Mouse (Mus musculus): Measurements from ENCODE around the gene Plac1. TPM values are rescaled to one million over a fixed set of nuclear protein-coding genes. Genes with fewer than 3 reads are reported as not detected.

Gene Plac1
- polyA plus RNA-seq, 1 experiment, result not detected

DNA sequence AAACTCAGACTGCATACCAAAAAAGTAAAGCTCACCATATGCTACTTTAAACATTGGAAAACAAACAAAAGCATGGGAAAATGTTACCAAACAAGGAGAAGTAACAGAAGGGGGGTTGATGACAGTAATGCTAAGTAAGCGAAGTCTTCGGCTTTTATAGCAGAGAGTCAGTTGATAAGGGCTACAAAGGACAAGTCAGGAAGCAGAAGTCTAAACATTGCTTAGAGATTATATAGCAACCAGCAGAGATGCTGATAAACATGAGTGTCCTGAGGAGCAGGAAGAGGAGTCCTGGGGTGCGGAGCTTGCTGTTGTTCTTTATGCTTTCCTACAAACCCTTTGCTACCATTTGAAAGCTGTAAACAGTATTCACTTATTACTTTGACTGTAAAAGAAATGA, 140.6 kb downstream of the Plac1 start:
- DNase-seq, result no peak
- H3K4me3 ChIP-seq (replicated peaks; ENCODE audit: insufficient read depth, low read depth, low read length), result no peak overlapping the region
- H3K27me3 ChIP-seq (ENCODE audit: control insufficient read depth, insufficient read depth, low read length), result no peaks in the 10 kb centered on the region
- no peak overlapping the region for H3K27ac ChIP-seq (ENCODE audit: insufficient read depth, low read length)
- 92% methylated on average over 3 of the region's 3 CpGs for WGBS
- TF ChIP-seq POLR2A (IDR thresholded peaks at IDR 0.05; ENCODE audit: borderline replicate concordance, insufficient read depth, low read length), result no peak
- TF ChIP-seq CTCF (IDR thresholded peaks at IDR 0.05; ENCODE audit: borderline replicate concordance, insufficient read depth, low read depth, low read length), result no peak
- no peaks in the 10 kb centered on the region for H3K4me1 ChIP-seq (ENCODE audit: control insufficient read depth, insufficient read depth, low read length)

DNA sequence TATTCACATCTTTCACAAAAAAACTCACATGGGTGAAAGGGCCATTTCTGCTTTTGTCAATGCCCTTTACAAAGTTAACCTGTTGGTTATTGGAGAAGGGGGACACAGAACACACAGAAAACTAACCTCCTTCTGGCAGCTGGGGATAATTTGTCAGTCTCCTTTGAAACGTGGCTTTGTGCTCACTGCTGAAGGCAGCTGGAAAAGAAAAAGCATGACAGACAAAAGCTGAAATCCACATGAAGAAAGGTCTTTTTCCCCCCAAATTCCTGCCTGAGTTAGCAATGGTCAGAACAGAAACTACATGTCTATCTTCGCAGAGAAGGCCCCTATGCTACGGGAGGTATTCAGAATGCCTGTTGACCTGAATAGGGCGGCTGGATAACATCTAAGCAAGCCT, 141.6 kb downstream of the Plac1 start:
- no peak overlapping the region for H3K27ac ChIP-seq (ENCODE audit: insufficient read depth, low read length)
- H3K4me1 ChIP-seq (ENCODE audit: control insufficient read depth, insufficient read depth, low read length), result no peaks in the 10 kb centered on the region
- no peaks in the 10 kb centered on the region for H3K27me3 ChIP-seq (ENCODE audit: control insufficient read depth, insufficient read depth, low read length)
- H3K4me3 ChIP-seq (replicated peaks; ENCODE audit: insufficient read depth, low read depth, low read length), result no peak overlapping the region
- 81% methylated on average over 4 of the region's 4 CpGs for WGBS
- TF ChIP-seq CTCF (IDR thresholded peaks at IDR 0.05; ENCODE audit: borderline replicate concordance, insufficient read depth, low read depth, low read length) (no peak), POLR2A (IDR thresholded peaks at IDR 0.05; ENCODE audit: borderline replicate concordance, insufficient read depth, low read length) (no peak)
- DNase-seq, result no peak

DNA sequence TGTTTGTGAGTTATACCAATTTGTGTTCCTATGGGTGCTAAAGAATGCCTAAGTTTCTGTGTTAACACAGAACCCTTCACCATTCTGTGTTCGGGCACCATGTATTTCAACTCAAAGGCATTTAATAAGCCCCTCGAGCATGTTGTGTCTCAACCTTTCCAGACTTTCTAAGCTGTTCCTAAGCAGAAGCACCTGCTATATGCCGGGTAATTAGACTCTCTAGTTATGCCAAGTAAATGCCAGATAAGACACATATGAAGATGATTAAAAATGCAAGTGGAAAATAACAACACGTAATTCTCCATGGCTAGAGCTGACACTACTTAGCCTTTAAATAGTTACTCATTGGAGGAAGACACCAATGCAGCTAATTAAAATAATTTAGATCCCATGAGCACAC, 142.1 kb downstream of the Plac1 start:
- Histone ChIP-seq H3K27ac (ENCODE audit: insufficient read depth, low read length) (no peak overlapping the region), H3K4me1 (ENCODE audit: control insufficient read depth, insufficient read depth, low read length) (no peaks in the 10 kb centered on the region), H3K4me3 (replicated peaks; ENCODE audit: insufficient read depth, low read depth, low read length) (no peak overlapping the region), H3K27me3 (ENCODE audit: control insufficient read depth, insufficient read depth, low read length) (no peaks in the 10 kb centered on the region)
- TF ChIP-seq POLR2A (IDR thresholded peaks at IDR 0.05; ENCODE audit: borderline replicate concordance, insufficient read depth, low read length), result no peak
- no peak for TF ChIP-seq CTCF (IDR thresholded peaks at IDR 0.05; ENCODE audit: borderline replicate concordance, insufficient read depth, low read depth, low read length)
- DNase-seq, result no peak
- WGBS, result 54% methylated on average over 4 of the region's 4 CpGs

DNA sequence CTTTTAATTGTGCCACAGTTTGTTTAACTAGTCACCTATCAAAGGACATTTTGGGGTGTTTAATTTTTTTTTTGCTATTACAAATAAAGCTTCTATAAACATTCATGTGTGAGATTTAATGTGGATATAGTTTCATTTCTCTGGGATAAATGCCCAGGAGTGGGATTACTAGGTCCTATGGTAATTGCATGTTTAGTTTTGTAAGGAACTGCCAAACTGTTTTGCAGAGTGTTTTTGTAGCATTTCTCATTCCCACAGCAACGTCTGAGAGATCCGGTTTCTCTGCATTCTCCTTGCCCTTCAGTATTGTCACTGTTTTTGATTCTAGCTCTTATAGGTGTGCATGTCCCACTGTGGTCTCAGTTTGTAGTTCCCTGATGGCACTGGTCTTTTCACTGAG, 146.5 kb downstream of the Plac1 start:
- Histone ChIP-seq H3K4me3 (replicated peaks; ENCODE audit: insufficient read depth, low read depth, low read length) (no peak overlapping the region), H3K27me3 (ENCODE audit: control insufficient read depth, insufficient read depth, low read length) (no peaks in the 10 kb centered on the region), H3K4me1 (ENCODE audit: control insufficient read depth, insufficient read depth, low read length) (no peaks in the 10 kb centered on the region), H3K27ac (ENCODE audit: insufficient read depth, low read length) (no peak overlapping the region)
- DNase-seq, result no peak
- 46% methylated on average over 2 of the region's 2 CpGs for WGBS
- no peak for TF ChIP-seq POLR2A (IDR thresholded peaks at IDR 0.05; ENCODE audit: borderline replicate concordance, insufficient read depth, low read length)
- TF ChIP-seq CTCF (IDR thresholded peaks at IDR 0.05; ENCODE audit: borderline replicate concordance, insufficient read depth, low read depth, low read length), result no peak

DNA sequence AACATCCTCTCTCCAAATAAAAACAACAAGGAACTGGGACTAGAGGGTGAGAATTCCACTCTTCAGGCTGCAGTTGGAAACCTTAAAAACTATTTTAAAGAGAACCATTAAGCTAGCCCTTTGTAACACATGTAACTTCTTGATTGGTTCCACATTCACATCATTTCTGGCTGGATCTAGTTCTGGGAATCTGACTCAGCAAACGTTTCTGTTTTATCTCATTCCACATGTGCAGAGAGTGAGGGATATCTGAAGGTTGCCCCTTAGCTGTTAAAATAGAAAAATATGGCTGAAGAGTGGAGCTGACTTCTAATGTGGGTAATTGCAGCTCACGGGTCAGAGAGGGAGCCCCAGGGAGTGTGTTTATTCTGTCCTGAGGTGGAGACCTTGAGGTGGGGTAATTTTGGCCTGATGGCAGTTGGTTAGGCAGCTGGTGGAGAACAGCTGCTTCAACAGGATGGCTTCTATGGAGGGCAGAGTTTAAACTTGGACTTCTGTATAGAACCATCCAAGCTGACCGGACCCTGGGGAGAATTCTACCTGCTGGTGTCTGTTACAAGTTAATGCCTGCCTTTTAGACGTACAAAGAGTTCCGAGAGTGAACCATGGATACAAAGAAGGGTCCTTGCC, 151.1 kb downstream of the Plac1 start:
- DNase-seq, result no peak
- Histone ChIP-seq H3K27me3 (ENCODE audit: control insufficient read depth, insufficient read depth, low read length) (no peaks in the 10 kb centered on the region), H3K27ac (ENCODE audit: insufficient read depth, low read length) (no peak overlapping the region), H3K4me1 (ENCODE audit: control insufficient read depth, insufficient read depth, low read length) (no peaks in the 10 kb centered on the region), H3K4me3 (replicated peaks; ENCODE audit: insufficient read depth, low read depth, low read length) (no peak overlapping the region)
- TF ChIP-seq CTCF (IDR thresholded peaks at IDR 0.05; ENCODE audit: borderline replicate concordance, insufficient read depth, low read depth, low read length) (no peak), POLR2A (IDR thresholded peaks at IDR 0.05; ENCODE audit: borderline replicate concordance, insufficient read depth, low read length) (no peak)
- WGBS, result 74% methylated on average over 5 of the region's 5 CpGs

DNA sequence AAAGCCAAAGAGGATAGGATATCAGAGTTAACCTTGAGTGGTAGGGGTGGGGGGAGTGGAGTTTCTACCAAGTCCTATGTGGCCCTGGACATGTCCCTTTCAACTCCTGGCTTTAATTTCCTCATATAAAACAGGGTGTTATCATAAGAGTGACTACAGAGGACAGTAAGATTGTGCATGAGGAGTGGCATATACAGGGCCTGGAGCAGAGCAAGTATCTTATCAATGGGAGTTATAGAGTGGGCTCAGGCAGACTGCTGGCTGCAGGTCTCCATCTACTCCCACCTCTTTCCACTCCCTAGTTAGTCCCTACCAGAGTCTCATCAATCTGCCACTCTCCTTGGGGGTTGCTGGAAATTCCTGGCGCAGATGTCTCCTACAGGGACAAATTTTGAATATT, 152.7 kb downstream of the Plac1 start:
- Histone ChIP-seq H3K4me1 (ENCODE audit: control insufficient read depth, insufficient read depth, low read length) (no peaks in the 10 kb centered on the region), H3K27ac (ENCODE audit: insufficient read depth, low read length) (no peak overlapping the region), H3K27me3 (ENCODE audit: control insufficient read depth, insufficient read depth, low read length) (no peaks in the 10 kb centered on the region), H3K4me3 (replicated peaks; ENCODE audit: insufficient read depth, low read depth, low read length) (no peak overlapping the region)
- WGBS, result 79% methylated on average over 1 of the region's 1 CpGs
- TF ChIP-seq CTCF (IDR thresholded peaks at IDR 0.05; ENCODE audit: borderline replicate concordance, insufficient read depth, low read depth, low read length), result no peak
- no peak for DNase-seq

DNA sequence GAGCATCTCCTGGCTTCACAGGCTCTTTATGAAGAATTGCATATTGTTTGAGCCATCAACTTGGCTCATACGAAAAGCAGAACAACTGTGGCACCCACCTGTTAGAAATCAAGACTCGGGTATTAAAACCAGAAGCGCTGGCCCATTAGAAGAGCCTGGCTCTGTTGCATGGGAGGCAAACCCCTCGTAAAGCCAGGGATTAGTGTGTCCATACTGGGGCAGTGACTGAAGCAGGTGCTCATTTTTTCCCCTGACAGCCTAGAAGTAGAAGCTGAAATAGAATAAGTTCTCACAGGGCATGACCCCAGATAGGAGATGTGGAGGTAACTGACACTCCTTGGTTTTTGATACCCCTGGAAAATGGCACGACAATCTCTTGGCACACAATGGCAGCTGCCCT, 154.4 kb downstream of the Plac1 start:
- Histone ChIP-seq H3K27ac (ENCODE audit: insufficient read depth, low read length) (no peak overlapping the region), H3K4me3 (replicated peaks; ENCODE audit: insufficient read depth, low read depth, low read length) (no peak overlapping the region), H3K27me3 (ENCODE audit: control insufficient read depth, insufficient read depth, low read length) (no peaks in the 10 kb centered on the region), H3K4me1 (ENCODE audit: control insufficient read depth, insufficient read depth, low read length) (no peaks in the 10 kb centered on the region)
- no peak for DNase-seq
- TF ChIP-seq CTCF (IDR thresholded peaks at IDR 0.05; ENCODE audit: borderline replicate concordance, insufficient read depth, low read depth, low read length) (no peak), POLR2A (IDR thresholded peaks at IDR 0.05; ENCODE audit: borderline replicate concordance, insufficient read depth, low read length) (no peak)
- 66% methylated on average over 5 of the region's 5 CpGs for WGBS

DNA sequence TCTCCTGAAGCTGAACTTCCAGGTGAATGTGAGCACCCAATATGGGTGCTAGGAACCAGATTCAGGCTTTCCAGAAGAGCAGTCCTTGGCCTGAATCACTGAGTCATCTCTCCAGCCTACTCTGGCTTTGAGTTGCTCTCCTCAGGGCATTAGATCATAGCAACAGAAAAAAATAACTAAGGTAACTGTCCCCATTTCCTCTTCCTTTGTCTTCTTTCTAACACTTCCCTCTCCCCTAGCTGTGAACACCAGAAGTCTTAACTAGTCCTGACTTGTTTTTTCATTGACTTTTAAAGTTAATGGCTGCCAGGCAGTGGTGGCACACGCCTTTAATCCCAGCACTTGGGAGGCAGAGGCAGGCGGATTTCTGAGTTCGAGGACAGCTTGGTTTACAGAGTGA, 175.5 kb downstream of the Plac1 start:
- H3K4me3 ChIP-seq (replicated peaks; ENCODE audit: insufficient read depth, low read depth, low read length), result no peak overlapping the region
- no peaks in the 10 kb centered on the region; the same call in 1 of the 2 replicates for H3K27me3 ChIP-seq (ENCODE audit: control insufficient read depth, insufficient read depth, low read length)
- H3K4me1 ChIP-seq (ENCODE audit: control insufficient read depth, insufficient read depth, low read length), result no peaks in the 10 kb centered on the region
- no peak overlapping the region for H3K27ac ChIP-seq (ENCODE audit: insufficient read depth, low read length)
- TF ChIP-seq POLR2A (IDR thresholded peaks at IDR 0.05; ENCODE audit: borderline replicate concordance, insufficient read depth, low read length) (no peak), CTCF (IDR thresholded peaks at IDR 0.05; ENCODE audit: borderline replicate concordance, insufficient read depth, low read depth, low read length) (no peak)
- WGBS, result 92% methylated on average over 3 of the region's 3 CpGs
- DNase-seq, result no peak
